In genomic region chr2:58711491-58711890, GRCm38 (mm10) we compare ENCODE assay signal across 9 mouse cellular contexts.
A peak's percentile ranks its signal among the peaks of the same experiment; 100 is the strongest.
DNase-seq lines count a peak whose midpoint lies in the region; ATAC-seq lines count a peak whose summit lies in the region.
"Had no signal": no experiment of that assay in that cellular context is flagged by ENCODE, and none has a peak within 500 bp of the region (broad histone marks: within the 10 kb centered on the region; RNA-seq: fewer than 3 reads in every experiment).

No protein-coding gene starts in this region.

- no peak overlapping the region for H3K4me2 ChIP-seq in limb, embryonic 15.5 days

- no peak overlapping the region for H3K4me3 ChIP-seq in limb, embryonic 15.5 days

- H3K27me3 ChIP-seq in limb, embryonic 15.5 days = no peaks in the 10 kb centered on the region

- 59% methylated on average over 2 of the region's 2 CpGs for WGBS in limb, embryonic 15.5 days

- H3K4me1 ChIP-seq in limb, embryonic 15.5 days = 0 out of 2 replicates have a peak, but pooled peaks cover 17% of the 10 kb centered on the region

- DNase-seq in cerebellum, postnatal 10 days = peak; percentile 36 to 38
- DNase-seq in cerebellum, postnatal 14 days = no peak
- DNase-seq in left cerebral cortex, postnatal 4 days = peak; percentile 26
- no peak for DNase-seq in left cerebral cortex, adult 18-20 months (ENCODE audit: low spot score in 2 of 2)
- peak; percentile 46 for DNase-seq in gastrocnemius, postnatal 25 days
- DNase-seq in c-Kit-positive CD71-positive TER-119-positive erythroid progenitor cells, embryonic 14.5 days (ENCODE audit: low spot score) = no peak
- DNase-seq in MN1 (ENCODE audit: low spot score) = no peak

- peak overlapping the region; percentile 71 for H3K27ac ChIP-seq in limb, embryonic 15.5 days
- H3K27ac ChIP-seq: macrophage had no signal

- H3K36me3 ChIP-seq in limb, embryonic 15.5 days = no peaks in the 10 kb centered on the region

- intact Hi-C loops in left cerebral cortex, postnatal 4 days (cut with DNase I) = no loop called here

- no peaks in the 10 kb centered on the region for H3K9me3 ChIP-seq in limb, embryonic 15.5 days

- no peak overlapping the region for H3K9ac ChIP-seq in limb, embryonic 15.5 days

- peak; percentile 68; the same call in 1 of the 2 replicates for ATAC-seq in limb, embryonic 15.5 days (ENCODE audit: insufficient number of reproducible peaks, low FRiP score, low TSS enrichment, low read depth)

Comparison
In these comparisons a context has a peak if more than half of its experiments do, and no peak if none do; other contexts are left out.
1. DNase-seq: peak in cerebellum, postnatal 10 days (2 of 2), left cerebral cortex, postnatal 4 days (single experiment) and gastrocnemius, postnatal 25 days (single experiment); none in cerebellum, postnatal 14 days (0 of 2), left cerebral cortex, adult 18-20 months (0 of 2), c-Kit-positive CD71-positive TER-119-positive erythroid progenitor cells, embryonic 14.5 days (single experiment) and MN1 (single experiment).